ENCODE assay signal across 7 mouse cellular contexts in the genomic region with DNA sequence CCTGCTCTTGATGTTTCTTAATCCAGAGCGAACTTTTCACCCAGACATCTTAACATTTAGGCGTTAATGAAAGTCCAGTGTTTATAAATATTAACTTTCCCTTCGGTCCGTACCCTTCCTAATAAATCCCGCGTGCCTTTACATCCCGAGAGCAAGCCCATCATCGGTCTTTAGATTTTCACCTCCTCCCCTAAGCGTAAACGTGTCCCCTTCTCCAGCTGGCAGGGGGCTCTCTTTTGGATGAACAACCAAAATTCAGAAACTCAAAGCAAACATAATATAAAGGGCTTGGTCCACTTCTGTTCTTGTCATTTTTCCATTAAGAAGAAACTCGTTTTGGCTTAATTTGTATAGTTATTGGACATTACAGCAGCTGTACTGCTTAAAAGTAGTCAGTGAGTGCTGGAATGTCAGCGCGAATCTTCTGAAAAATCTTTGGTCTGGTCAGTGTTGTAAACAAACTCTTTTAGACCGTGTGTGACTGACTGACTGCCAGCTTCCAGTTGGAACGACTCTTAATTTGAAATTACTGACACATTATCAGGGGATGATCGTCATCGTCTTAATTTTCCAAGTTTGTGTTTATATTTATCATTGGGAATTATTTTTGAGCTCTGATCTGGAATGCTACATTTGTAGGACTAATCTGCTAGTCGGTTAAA. TPM values are rescaled to one million over a fixed set of nuclear protein-coding genes. Genes with fewer than 3 reads are reported as not detected.
DNase-seq lines count a peak whose midpoint lies in the region; ATAC-seq and TF ChIP-seq lines count a peak whose summit lies in the region.

No protein-coding gene starts in this region.

- peak overlapping the region; percentile 76 for H3K4me2 ChIP-seq in kidney, embryonic 15.5 days
- peak overlapping the region; percentile 79 for H3K4me2 ChIP-seq in midbrain, embryonic 11.5 days

- DNase-seq in heart, adult 9 months (ENCODE audit: low spot score in 2 of 2): peak; percentile 51 to 54
- peak; percentile 93 for DNase-seq in midbrain, embryonic 11.5 days (ENCODE audit: low spot score, missing footprints)
- no peak for DNase-seq in right cerebral cortex, adult 18-20 months
- DNase-seq in urinary bladder, postnatal 25 days (ENCODE audit: low spot score): no peak

- H3K4me3 ChIP-seq in ES-Bruce4 (ENCODE audit: low read depth, low read length): peak overlapping the region; percentile 98
- H3K4me3 ChIP-seq in bone marrow, adult 2 months (replicated peaks; ENCODE audit: control insufficient read depth, low read depth, low read length): peak overlapping the region; percentile 65
- peak overlapping the region; percentile 80 for H3K4me3 ChIP-seq in kidney, embryonic 15.5 days (replicated peaks)
- peak overlapping the region; percentile 82 for H3K4me3 ChIP-seq in midbrain, embryonic 11.5 days (ENCODE audit: low read depth, low read length)

- peak overlapping the region; percentile 96 for H3K9ac ChIP-seq in ES-Bruce4 (ENCODE audit: low read depth, poor library complexity, severe bottlenecking)
- peak overlapping the region; percentile 84 for H3K9ac ChIP-seq in kidney, embryonic 15.5 days
- H3K9ac ChIP-seq in midbrain, embryonic 11.5 days (ENCODE audit: low read length): peak overlapping the region; percentile 88

- no peak for ATAC-seq in kidney, embryonic 15.5 days (replicated peaks; ENCODE audit: low FRiP score)
- no peak for ATAC-seq in midbrain, embryonic 11.5 days (ENCODE audit: low FRiP score)

- H3K4me1 ChIP-seq in ES-Bruce4 (ENCODE audit: control insufficient read depth, insufficient read depth, low read length): peaks cover 11% of the 10 kb centered on the region
- no peaks in the 10 kb centered on the region; the same call in 1 of the 2 replicates for H3K4me1 ChIP-seq in bone marrow, adult 2 months (ENCODE audit: control insufficient read depth, insufficient read depth, low read length)
- H3K4me1 ChIP-seq in kidney, embryonic 15.5 days: peaks cover 25% of the 10 kb centered on the region
- H3K4me1 ChIP-seq in midbrain, embryonic 11.5 days (ENCODE audit: control insufficient read depth, insufficient read depth, low read length): peaks cover 10% of the 10 kb centered on the region

- no peaks in the 10 kb centered on the region for H3K36me3 ChIP-seq in ES-Bruce4 (ENCODE audit: control insufficient read depth, insufficient read depth, low read length, poor library complexity, severe bottlenecking)
- H3K36me3 ChIP-seq in kidney, embryonic 15.5 days: no peaks in the 10 kb centered on the region
- no peaks in the 10 kb centered on the region for H3K36me3 ChIP-seq in midbrain, embryonic 11.5 days (ENCODE audit: control insufficient read depth, insufficient read depth, low read length)

- 2% methylated on average over 18 of the region's 18 CpGs for WGBS in bone marrow, adult 2 months
- 4% methylated on average over 18 of the region's 18 CpGs for WGBS in kidney, embryonic 15.5 days
- 8% methylated on average over 18 of the region's 18 CpGs for WGBS in midbrain, embryonic 11.5 days

- TF ChIP-seq EP300 in ES-Bruce4 (IDR thresholded peaks at IDR 0.05; ENCODE audit: insufficient read depth, low read depth, low read length): no peak

- no peaks in the 10 kb centered on the region for H3K27me3 ChIP-seq in ES-Bruce4 (ENCODE audit: control insufficient read depth, insufficient read depth, low read length, poor library complexity, severe bottlenecking)
- no peaks in the 10 kb centered on the region for H3K27me3 ChIP-seq in kidney, embryonic 15.5 days
- H3K27me3 ChIP-seq in midbrain, embryonic 11.5 days (ENCODE audit: control insufficient read depth, insufficient read depth, low read length): no peaks in the 10 kb centered on the region; the same call in 1 of the 2 replicates

- no peak for TF ChIP-seq CTCF in ES-Bruce4 (IDR thresholded peaks at IDR 0.05; ENCODE audit: low read depth, low read length)
- no peak for TF ChIP-seq CTCF in bone marrow, adult 2 months (IDR thresholded peaks at IDR 0.05; ENCODE audit: control insufficient read depth, insufficient read depth, low read length)

- no peaks in the 10 kb centered on the region for H3K9me3 ChIP-seq in ES-Bruce4 (replicated peaks; ENCODE audit: control insufficient read depth, insufficient read depth, low read length, poor library complexity, severe bottlenecking)
- no peaks in the 10 kb centered on the region for H3K9me3 ChIP-seq in kidney, embryonic 15.5 days (replicated peaks)
- no peaks in the 10 kb centered on the region for H3K9me3 ChIP-seq in midbrain, embryonic 11.5 days (ENCODE audit: control insufficient read depth, low read length)

- no peak overlapping the region for H3K27ac ChIP-seq in ES-Bruce4 (ENCODE audit: insufficient read depth, low read length)
- peak overlapping the region; percentile 66 for H3K27ac ChIP-seq in bone marrow, adult 2 months (ENCODE audit: control insufficient read depth, insufficient read depth, low read depth, low read length, poor library complexity)
- peak overlapping the region; percentile 92 for H3K27ac ChIP-seq in kidney, embryonic 15.5 days
- no peak overlapping the region for H3K27ac ChIP-seq in midbrain, embryonic 11.5 days (ENCODE audit: low read depth, low read length)

- TF ChIP-seq POLR2A in ES-Bruce4 (IDR thresholded peaks at IDR 0.05; ENCODE audit: insufficient read depth, low read length): no peak
- TF ChIP-seq POLR2A in bone marrow, adult 2 months (IDR thresholded peaks at IDR 0.05; ENCODE audit: borderline replicate concordance, control insufficient read depth, low read depth, low read length): no peak

RNA-seq across cellular contexts. Expression of a gene that starts 0.9 kb away (rescaled TPM):
- polyA plus RNA-seq in ES-Bruce4 (2011; ENCODE audit: insufficient read depth, insufficient read length, low read depth, missing spikeins): 49.7 and 65.0 TPM in 2 replicates
- polyA plus RNA-seq in bone marrow, adult 2 months (2011; ENCODE audit: insufficient read depth, insufficient read length, low replicate concordance, missing spikeins): 13.9 and 29.0 TPM in 2 replicates
- polyA plus RNA-seq in kidney, embryonic 15.5 days (2015; fragmentation: Nextera tagmentation; extraction: Ambion mirVana): 35.4 and 40.4 TPM in 2 replicates
- polyA plus RNA-seq in midbrain, embryonic 11.5 days (2014; fragmentation: Nextera tagmentation; extraction: Ambion mirVana): 28.4 and 32.3 TPM in 2 replicates

Comparison
In these comparisons a context has a peak if more than half of its experiments do, and no peak if none do; other contexts are left out.
1. H3K27ac ChIP-seq: peak in bone marrow, adult 2 months (single experiment) and kidney, embryonic 15.5 days (single experiment); none in ES-Bruce4 (single experiment) and midbrain, embryonic 11.5 days (single experiment).
2. DNase-seq: peak in heart, adult 9 months (2 of 2) and midbrain, embryonic 11.5 days (single experiment); none in right cerebral cortex, adult 18-20 months (single experiment) and urinary bladder, postnatal 25 days (single experiment).
3. Peak in every context shown above with its lines, with median percentiles within 50 percentile points of each other: H3K4me3 ChIP-seq and H3K9ac ChIP-seq.